Mouse (Mus musculus) myocyte (in vitro differentiated cells): Measurements from ENCODE around the gene Calhm3.

Experiments
- CEBPB ChIP-seq: IDR thresholded peaks from 2 replicates; pipeline ENCODE4 v1.6.1; 2011; ENCODE audit warnings: mild to moderate bottlenecking, moderate library complexity; ENCODE audit not compliant: poor library complexity, insufficient read depth, severe bottlenecking
- E2F4 ChIP-seq: IDR thresholded peaks from one replicate; pipeline ENCODE4 v1.6.1; 2011; ENCODE audit warnings: mild to moderate bottlenecking, control low read depth, moderate library complexity; ENCODE audit not compliant: insufficient read depth
- MAX ChIP-seq: IDR thresholded peaks from one replicate; pipeline ENCODE4 v1.6.1; 2011; ENCODE audit warnings: low read depth, mild to moderate bottlenecking, control low read depth
- MYOD1 ChIP-seq, 3 experiments: IDR thresholded peaks; one replicate each; pipeline ENCODE4 v1.6.1; 2011; ENCODE audit warnings: control low read depth in 2 of 3, low read depth in 2 of 3, mild to moderate bottlenecking in 2 of 3, moderate library complexity in 1 of 3; ENCODE audit not compliant: insufficient read length in 2 of 3, control insufficient read depth in 1 of 3
- MYOG ChIP-seq, 3 experiments: IDR thresholded peaks; one replicate each; pipeline ENCODE4 v1.6.1; 2011; ENCODE audit warnings: control low read depth in 2 of 3, low read depth in 2 of 3, mild to moderate bottlenecking in 2 of 3; ENCODE audit not compliant: insufficient read length in 2 of 3, control insufficient read depth in 1 of 3, insufficient read depth in 1 of 3
- POLR2A ChIP-seq: IDR thresholded peaks from one replicate; pipeline ENCODE4 v1.6.1; 2011; ENCODE audit warnings: low read depth, mild to moderate bottlenecking, control low read depth, moderate library complexity; ENCODE audit not compliant: insufficient read length
- POLR2AphosphoS2 ChIP-seq: IDR thresholded peaks from one replicate; pipeline ENCODE4 v1.6.1; 2011; ENCODE audit warnings: low read depth, control low read depth; ENCODE audit not compliant: insufficient read length
- REST ChIP-seq: IDR thresholded peaks from one replicate; pipeline ENCODE4 v1.6.1; 2011; ENCODE audit warnings: mild to moderate bottlenecking, control low read depth, moderate library complexity; ENCODE audit not compliant: insufficient read depth, insufficient read length
- SRF ChIP-seq: IDR thresholded peaks from one replicate; pipeline ENCODE4 v1.6.1; 2011; ENCODE audit warnings: low read depth; ENCODE audit not compliant: control insufficient read depth, insufficient read length
- TCF12 ChIP-seq: IDR thresholded peaks from one replicate; pipeline ENCODE4 v1.6.1; 2011; ENCODE audit warnings: mild to moderate bottlenecking, control low read depth; ENCODE audit not compliant: poor library complexity, insufficient read depth, severe bottlenecking
- USF1 ChIP-seq: IDR thresholded peaks from one replicate; pipeline ENCODE4 v1.6.1; 2011; ENCODE audit warnings: low read depth, mild to moderate bottlenecking, control low read depth, moderate library complexity

- TF ChIP-seq REST (no peak), POLR2A (no peak), POLR2AphosphoS2 (no peak), MAX (no peak), USF1 (no peak), CEBPB (no peak), E2F4 (no peak), MYOG (IDR thresholded peaks at IDR 0.05; ENCODE audit: control insufficient read depth in 1 of 3, insufficient read depth in 1 of 3, insufficient read length in 2 of 3, low read depth in 2 of 3) (no peak), TCF12 (no peak), MYOD1 (IDR thresholded peaks at IDR 0.05; ENCODE audit: control insufficient read depth in 1 of 3, insufficient read length in 2 of 3, low read depth in 2 of 3) (no peak), SRF (no peak)
Observed at GRCm38 (mm10) chr19:47198671-47199350, 41.2 kb upstream of the Calhm3 start.
